Mouse (Mus musculus): ENCODE measurements at regions not wholly inside any gene's neighbourhood (a gene's known extent, or its start where the extent isn't known, plus 50 kb on each side); places are given as distances from the start of the nearest gene placed in this dataset.

DNA sequence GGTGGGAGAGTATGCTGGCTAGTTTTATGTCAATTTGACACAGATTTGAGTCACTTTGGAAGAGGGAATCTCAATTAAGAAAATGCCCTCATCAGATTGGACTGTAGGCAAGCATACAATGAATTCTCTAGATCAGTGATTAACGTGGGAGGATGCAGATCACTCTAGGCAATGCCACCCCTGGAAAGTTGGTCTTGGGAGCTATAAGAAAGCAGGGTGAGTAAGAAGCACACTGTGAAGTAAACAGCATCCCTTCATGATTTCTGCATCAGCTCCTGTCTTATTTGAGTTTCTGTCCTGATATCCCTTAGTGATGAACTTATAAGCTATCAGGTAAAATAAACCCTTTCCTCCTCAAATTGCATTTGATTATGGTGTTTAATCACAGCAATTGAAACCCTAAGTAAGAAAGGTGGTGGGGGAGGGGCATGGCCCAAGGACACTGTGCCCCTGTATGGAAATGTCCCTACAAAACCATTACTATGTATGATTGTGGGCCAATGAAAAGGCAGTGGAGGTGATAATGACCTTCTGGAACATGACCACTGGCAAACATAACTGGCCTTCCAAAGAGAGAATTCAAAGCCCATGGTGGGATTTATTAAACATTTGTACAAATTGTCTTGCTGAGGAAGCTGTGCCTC is 640.3 kb upstream of the Vstm2b start:
- DNase-seq (ENCODE audit: low spot score) = no peak

DNA sequence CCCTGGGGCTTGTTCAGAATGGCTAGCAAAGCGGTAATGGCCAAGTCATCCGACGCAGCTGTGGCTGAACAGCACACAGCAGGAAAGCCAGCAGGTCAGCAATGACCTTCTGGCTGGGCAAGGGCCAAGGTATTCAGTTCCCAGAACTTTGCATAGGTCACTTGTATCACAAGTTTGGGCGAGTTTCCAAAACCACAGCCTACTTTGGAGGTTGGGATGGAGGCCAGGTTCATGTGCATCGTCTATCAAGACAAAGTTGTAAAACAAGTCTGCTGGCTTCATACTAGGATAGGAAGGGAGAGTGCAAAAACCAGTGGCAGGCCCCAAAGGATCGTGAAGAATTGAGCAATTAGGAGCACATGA is 639.8 kb upstream of the Vstm2b start:
- DNase-seq (ENCODE audit: low spot score) = peak; percentile 63

DNA sequence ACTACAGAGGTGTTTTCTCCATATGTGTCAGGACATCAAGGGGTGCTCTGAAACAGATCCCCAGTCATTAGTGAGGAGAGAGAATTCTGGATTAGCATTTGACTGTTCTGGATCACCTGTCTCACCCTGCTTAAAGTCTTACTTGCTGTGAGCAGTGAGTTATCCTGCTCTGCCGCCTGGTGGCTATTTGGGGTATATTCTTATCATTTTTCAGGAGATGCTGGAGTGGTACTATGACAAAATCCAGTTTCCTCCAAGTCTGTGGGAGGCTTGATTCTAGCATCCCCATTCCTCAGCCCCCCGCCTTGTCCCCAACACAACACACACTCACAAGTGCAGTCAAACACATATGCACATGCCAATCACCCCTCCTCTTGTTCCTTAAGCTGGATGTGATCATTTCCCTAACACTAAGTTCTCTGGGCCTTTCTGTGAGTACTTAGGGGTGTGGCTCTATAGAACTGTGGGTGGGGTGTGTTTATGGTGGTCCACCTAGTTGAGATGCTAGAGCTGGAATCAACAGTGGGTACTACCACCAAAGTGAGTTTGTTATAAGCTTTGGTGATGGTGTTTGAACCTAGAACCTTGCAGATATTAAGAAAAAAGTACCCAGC is 624.6 kb upstream of the Vstm2b start:
- DNase-seq (ENCODE audit: low spot score) = peak; percentile 56

DNA sequence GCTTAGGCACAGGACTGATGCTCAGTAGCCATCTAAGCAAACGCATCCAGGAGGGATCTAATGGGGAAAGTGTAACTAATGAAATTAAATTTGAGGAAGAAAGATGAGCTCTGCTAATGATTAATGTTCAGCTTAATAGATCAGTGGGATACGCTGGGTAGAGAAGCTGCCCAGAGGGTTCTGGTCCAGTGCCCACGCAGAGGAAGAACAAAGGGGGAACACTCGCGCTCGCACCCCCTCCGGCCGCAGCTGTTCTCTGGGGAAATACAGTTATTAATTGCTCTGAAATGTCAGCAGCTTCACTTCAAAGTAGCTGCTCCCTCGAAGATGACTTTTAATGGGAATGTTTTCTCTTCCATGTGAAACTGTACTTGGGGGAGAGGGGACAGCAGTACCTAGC is 623.0 kb upstream of the Vstm2b start:
- DNase-seq (ENCODE audit: low spot score) = no peak

DNA sequence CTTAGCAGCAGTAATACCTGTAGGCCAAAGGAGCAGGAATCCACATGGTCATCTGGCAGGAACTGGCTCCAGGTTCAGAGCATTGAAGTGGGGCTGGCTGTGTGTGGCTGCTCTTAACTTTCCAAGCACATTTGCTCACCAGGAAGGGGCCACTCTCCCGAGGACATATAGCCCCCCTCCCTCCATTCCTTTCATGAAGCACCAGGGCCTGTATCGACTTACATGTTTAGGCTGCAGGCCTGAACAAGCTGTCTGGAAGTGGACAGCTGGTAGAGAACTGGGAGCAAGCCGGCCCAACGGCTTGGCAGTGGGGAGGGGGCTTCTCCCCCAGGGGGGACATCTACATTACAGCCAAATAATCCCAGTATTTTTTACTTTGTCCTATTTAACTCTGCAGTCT is 622.5 kb upstream of the Vstm2b start:
- DNase-seq (ENCODE audit: low spot score) = no peak

DNA sequence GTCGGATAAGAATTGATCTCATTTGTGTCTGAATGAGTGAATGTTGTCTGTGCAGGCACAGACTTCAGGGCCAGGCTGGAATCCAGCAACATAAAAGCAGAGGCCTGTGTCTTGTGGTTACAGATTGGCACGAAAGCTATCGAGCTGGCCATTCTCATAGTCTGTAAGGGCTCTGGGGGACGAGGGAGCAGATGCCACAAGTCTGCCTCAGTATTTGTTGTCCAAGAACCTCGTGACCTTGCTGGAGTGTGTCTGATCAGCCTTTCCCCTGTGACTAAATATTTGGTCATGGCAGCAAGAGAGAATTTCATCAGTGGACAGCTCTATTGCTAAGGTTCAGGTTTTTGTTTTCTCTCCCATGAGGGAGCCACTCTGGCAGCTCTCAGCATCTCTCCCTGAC is 622.0 kb upstream of the Vstm2b start:
- DNase-seq (ENCODE audit: low spot score) = peak; percentile 3

DNA sequence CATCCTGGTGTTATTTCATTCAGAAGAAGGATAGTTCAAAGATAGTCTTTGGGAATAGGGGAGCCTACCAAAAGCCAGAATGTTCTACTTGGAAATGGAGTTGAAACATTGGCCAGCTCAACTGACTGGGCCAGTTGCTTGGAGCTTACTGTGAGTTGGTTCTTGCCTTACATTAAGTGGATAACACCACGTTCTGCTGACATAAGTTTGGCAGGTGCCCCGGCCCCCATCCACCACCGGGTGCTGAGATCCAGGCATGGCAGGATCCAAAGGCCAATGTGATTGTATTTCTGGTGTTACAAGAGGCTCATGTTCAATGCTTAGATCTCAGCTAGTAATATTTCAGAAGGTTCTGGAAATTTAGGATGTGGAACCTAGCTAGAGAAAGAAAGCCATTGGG is 608.0 kb upstream of the Vstm2b start:
- DNase-seq (ENCODE audit: low spot score) = no peak

DNA sequence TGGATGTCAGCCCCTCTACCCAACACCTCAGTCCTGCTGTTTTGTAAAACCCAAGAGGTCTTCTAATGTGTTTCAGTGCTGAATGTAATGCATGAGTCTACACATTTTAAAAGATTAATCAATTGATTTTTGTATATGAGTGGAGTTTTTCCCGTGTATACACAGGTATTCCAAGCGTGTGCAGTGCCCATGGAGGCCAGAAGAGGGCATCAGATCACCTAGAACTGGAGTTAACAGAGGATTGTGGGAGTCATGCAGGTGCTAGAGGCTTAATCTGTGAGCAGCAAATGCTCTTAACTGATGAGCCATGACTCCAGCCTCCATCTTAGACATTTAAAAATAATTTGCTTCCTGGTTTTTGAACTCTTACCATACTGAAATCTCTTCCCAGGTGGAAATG is 587.6 kb upstream of the Vstm2b start:
- no peak for DNase-seq (ENCODE audit: low spot score)

DNA sequence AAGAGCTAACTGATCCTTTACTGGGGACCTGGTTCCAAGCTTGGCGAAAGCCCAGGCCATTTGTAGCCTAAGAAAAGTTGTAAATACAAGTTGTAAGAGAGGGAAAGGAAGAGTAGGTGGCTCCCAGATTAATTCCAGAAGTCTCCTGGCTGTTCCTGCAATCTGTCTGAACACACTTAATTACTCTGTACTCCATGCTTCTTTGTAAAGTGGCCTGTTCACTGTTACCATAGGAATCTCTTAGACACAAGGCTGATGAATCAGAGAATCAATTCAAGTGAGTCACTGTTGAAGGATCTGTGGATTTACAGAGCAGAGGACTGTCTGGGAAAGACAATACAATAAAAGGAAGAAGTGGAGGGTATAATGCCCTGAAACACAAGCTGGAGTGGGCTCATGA is 577.0 kb upstream of the Vstm2b start:
- no peak for DNase-seq (ENCODE audit: low spot score)

DNA sequence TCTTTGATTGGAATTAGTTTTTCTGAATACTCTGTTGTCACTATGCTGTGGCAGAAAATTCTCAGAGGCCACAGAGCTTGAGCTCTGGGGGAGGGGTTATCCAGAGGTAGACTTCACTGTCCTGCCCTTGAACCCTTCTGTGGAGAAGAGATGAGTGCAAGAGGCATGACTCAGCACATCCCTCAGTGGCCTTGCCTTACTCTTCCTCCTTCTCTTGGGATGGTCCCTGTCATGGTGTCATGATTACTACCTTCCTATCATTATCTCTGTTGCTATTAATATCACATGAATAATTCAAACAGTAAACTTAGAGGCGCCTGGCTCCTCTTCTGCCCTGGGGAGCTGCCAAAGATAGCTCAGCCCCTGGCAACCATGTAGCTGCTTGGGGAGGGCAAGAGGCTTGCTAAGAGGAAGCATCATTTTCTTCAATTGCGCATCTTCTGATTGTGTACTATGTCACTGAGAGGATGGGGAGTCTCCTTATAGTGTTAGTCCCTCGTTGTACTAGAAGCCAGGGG is 572.9 kb upstream of the Vstm2b start:
- DNase-seq (ENCODE audit: low spot score) = no peak

DNA sequence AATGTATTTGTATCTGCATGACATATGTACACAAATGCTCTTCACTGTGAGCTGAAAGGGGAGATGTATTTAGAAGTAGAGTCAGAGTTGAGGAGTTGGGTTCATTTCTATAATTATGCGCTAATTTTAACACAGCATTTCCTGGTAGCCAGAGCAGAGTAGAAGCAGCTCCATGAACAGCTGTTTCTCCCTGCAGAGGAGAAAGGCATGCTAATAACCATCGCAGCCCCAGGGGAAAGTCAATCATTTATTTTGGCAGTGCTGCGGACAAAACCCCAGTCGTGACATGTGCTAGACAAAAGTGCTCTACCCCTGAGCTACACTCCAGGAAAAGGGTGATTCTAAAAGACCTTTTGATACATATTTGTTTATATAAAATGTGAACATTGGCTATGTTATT is 565.7 kb upstream of the Vstm2b start:
- DNase-seq (ENCODE audit: low spot score) = no peak

DNA sequence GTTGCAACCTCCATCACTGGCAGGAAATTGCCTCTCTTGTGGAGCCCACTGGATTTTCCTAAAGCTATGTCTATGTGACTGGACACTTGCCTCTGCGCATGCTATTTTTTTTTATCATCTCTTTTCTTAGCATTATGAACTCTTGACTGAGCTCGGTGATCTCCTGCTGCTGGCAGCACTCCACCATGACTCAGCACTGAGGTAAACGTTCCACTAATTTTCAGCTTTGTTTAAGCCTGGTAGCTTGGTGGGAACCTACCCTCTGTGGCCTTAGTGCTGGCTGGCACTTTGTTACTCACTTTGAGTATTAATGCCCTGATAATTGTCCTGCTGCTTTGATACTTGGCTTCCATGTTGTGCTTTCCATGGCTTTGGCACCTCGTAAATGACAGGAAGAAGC is 545.8 kb upstream of the Vstm2b start:
- DNase-seq (ENCODE audit: low spot score) = no peak

DNA sequence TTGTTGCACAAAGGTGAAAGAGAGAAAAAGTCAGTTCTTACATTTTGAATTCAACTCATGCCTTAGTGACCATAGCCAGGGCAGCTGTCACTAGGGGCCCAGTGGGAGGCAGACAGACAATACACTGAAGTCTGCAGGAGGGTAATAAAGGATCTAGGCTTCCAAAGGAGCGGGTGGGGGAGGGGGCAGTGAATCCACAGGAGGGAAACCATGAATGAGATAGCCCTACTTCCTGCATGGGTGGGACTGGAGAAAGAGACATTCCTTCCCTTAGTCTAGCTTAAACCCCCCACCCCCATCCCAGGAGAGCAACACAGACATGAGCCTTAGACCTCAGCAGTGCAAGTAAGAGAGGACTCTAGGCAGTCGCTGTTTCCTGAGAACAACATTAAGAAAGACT is 535.4 kb upstream of the Vstm2b start:
- no peak for DNase-seq (ENCODE audit: low spot score)

DNA sequence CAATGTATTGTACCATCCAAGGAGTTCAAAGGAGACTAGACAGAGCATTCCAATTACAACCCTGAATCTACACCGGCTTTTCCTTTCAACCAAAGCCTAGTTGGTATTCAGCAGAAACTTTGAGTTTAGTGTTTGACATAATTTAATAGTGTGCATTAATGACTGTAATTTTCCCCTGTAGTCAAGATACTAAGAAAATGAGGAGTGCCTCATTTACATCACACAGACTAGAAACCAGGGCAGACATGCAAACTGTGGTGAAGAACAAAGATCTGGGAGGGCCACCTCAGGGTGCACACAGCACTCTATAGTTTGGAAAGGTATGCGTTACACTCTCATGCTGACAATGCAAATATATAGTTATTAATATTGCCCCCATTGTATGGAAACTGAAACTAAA is 525.4 kb upstream of the Vstm2b start:
- DNase-seq (ENCODE audit: low spot score) = no peak

DNA sequence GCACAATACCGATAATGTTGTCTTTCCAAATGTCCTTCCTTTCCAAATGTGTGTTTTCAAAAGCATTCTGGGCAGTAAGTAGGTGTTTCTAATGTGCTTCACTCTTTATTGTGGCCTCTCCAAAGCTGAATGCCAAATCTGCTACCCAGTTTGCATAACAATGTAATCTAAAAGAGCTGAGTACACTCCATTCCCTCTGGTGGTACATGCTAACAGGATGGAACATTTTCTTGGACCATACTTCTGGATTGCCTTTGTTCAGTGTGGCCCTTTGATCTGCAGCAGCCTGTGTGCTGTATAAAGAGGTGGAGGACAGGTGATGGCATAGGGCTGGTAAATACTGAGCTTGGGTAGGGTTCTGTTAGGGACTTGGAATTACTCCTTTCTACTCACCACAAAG is 520.3 kb upstream of the Vstm2b start:
- DNase-seq (ENCODE audit: low spot score) = no peak

DNA sequence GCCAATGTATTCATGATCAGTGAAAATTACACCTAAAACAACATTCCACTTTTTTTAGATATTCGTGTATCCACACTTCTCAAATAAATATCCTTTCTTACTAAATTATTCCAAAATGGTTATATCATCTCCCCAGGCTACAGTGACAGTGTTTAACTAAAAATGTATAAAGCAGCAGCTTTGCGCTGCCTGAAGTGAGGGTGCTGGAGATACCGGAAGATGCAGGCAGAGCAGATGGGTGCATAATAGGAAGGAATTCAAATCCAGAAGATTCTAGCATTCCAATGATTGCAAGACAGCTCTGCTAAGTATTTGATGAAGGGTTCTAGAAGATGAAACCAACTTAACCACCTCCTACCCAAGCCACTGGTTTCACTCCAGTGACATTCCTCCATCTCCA is 516.9 kb upstream of the Vstm2b start:
- DNase-seq (ENCODE audit: low spot score) = no peak

DNA sequence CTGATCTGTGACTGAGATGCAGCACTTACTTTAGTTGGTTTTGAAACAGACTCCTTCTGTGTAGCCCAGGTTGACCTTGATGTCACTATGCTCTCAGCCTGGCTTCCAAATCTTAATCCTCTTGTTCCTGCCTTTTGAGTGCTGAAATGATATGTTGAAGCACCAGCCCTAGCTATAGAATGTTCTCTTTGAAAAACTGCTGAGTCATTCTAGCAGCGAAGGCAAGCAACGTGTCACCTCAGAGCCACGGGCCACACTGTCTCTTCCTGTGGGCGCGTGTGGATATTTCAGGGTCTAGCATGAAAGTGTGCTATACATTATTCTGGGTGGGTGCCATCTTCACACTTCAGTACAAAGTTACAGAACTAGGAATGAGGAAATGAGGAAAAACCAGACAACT is 510.0 kb upstream of the Vstm2b start:
- no peak for DNase-seq (ENCODE audit: low spot score)

DNA sequence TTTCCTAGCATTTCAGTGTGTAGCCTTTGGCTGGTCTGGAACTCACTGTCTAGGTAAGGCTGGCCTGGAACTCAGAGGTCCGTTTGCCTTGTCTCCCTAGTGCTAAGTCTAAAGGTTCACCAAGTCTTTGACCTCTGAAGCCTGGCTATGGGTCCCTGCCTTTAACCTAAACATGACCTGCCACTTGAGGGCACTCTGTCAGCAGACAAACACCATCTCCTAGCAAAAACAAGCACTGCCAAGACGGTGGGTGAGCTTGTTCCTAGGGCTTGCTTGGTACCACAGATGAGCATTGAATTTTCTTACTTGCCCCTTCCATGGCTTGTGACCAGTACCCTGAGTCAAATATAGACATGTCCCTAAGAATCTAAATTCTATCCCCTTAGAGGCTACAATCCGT is 508.3 kb upstream of the Vstm2b start:
- DNase-seq (ENCODE audit: low spot score) = no peak

DNA sequence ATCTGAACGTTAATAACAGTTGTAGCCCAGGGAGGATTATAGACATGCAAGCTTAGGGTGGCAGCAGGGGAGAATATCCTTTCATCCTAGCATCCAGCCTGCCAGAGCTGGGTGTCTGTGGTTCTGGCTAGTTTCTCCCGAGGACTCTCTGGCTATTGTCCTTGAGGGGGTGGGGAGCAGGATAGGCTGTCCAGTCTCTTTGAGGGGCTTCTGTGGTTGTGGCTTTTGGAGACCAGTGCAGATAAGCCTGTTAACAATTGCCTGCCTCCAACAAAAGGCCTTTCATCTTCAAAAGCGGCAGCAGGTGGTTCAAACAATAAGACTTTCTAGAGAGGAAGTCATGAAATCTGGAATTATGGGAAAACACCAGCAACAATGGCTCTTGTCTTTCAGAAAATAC is 507.2 kb upstream of the Vstm2b start:
- DNase-seq (ENCODE audit: low spot score) = no peak

DNA sequence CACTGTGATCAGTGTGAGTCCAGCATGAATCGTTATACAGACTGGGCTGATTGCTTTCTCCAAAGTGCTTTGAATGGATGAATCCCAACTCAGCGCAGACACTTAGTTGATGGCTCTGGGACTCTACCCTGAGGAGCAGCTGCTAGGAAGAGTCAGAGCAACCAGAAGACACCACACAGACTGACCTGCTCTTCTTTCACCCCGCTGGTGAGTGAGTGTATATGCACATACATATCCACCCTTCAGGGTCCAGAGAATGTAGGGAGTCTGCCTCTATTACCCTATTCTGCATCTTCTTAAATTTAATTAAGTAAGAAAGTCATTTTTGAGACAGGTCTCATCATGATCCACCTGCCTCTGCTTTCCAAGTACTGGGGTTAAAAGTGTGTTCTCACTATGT is 506.5 kb upstream of the Vstm2b start:
- DNase-seq (ENCODE audit: low spot score) = no peak

DNA sequence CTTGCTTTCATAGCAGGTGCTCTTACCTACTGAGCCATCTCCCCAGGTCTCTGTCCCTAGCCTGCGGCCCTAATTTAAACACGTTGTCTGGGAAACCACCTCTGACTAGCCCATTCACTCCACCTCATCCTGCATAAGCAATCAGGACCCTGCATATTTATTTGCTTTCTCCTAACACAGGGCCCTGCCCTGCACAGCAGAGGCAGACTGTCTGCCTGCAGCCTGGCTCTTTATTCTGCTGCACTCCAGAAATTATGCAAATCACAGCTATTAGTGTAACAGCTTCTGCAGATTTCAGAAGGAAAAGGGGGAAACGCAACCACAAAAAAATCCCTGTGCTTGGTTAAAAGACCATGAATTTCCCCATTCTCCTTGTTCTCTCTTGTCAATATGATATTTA is 505.9 kb upstream of the Vstm2b start:
- no peak for DNase-seq (ENCODE audit: low spot score)

DNA sequence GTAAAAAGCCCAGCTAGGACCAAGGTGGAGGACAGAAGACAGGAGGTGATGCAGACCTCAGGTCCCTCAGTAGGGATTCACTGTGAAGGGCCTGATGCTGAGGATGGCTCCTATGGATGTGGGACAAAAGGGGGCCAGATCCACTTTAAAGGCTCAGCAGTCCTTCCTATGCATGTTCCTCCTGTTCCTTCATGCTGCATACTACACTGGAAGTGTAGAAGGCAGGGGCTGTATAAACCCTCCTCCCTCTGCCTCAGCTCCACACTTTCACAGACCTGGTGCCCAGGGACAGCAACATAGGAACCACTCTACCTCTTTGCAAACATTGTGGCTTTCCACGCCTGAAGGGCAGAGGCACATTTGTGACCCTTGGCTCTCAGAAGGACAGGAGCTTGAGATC is 505.4 kb upstream of the Vstm2b start:
- no peak for DNase-seq (ENCODE audit: low spot score)

DNA sequence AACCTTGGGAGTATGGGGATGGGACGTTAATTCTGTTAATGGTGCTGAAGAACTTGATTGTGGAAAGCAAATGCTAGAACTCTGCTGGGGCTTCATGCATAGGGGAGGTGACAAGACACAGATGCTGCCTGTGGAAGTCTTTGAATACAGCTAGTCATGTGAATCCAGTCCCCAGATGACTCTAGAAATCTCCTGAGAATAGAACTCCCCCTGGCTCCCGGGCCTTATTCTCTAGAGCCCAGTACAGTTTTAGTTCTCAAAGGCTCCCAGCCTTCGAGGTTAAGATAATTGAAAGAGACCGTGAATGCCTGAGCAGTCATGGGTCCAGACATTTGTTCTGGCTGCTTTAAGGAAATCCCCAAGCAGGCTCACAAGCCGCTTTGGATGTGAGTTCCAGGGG is 499.9 kb upstream of the Vstm2b start:
- DNase-seq (ENCODE audit: low spot score) = no peak

DNA sequence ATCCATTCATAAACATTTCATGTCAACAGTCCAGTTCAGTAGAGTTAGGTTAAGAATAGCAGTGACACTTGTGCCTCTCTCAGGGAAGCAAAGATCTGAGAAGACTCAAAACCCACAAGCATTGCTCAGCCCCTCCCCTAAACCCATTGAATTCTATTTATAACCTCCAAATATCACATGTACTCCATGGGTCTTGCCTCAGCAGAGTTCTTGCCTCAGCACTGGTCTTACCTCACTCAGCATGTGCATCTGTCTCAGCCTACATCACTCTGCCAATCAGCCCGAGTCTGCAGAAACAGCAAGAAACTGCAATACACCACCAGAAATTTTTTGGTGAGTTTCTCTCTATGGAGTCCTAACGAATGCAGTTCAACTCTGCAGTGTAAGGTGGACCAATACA is 478.8 kb upstream of the Vstm2b start:
- no peak for DNase-seq (ENCODE audit: low spot score)

Measured in adipocyte (in vitro differentiated cells).